Mouse (Mus musculus) splenic B cell, adult 2 months (primary cell): ENCODE data around the gene Pgpep1l.

ENCODE experiments used
- DNase-seq: peaks from one replicate; pipeline ENCODE4 v3.0.0-alpha.2; 2011; ENCODE audit warnings: low read depth, low spot score
- H3K27me3 ChIP-seq: 2 replicates; pipeline ENCODE4 v1.6.1; 2012; ENCODE audit warnings: mild to moderate bottlenecking, low read length, moderate library complexity, mixed read lengths; ENCODE audit not compliant: control insufficient read depth, poor library complexity, insufficient read depth, severe bottlenecking
- H3K36me3 ChIP-seq: 2 replicates; pipeline ENCODE4 v1.6.1; 2012; ENCODE audit warnings: mild to moderate bottlenecking, low read length, moderate library complexity, mixed read lengths; ENCODE audit not compliant: control insufficient read depth, poor library complexity, insufficient read depth, severe bottlenecking

Pgpep1l gene

GRCm38 (mm10) chr7:68264028-68264453 lies at the start of gene Pgpep1l:
Gene Pgpep1l, minus strand, starts transcription at chr7:68264233.
- DNase-seq: no peak
- Histone ChIP-seq H3K27me3 (no peaks in the 10 kb centered on the region), H3K36me3 (no peaks in the 10 kb centered on the region)

GRCm38 (mm10) chr7:68313038-68313782 lies 49.2 kb upstream of the Pgpep1l start:
- no peaks in the 10 kb centered on the region; the same call in 1 of the 2 replicates for H3K36me3 ChIP-seq
- DNase-seq: peak; percentile 18
- no peaks in the 10 kb centered on the region for H3K27me3 ChIP-seq

GRCm38 (mm10) chr7:68312395-68312794 lies 48.4 kb upstream of the Pgpep1l start:
- H3K27me3 ChIP-seq: no peaks in the 10 kb centered on the region
- no peaks in the 10 kb centered on the region; the same call in 1 of the 2 replicates for H3K36me3 ChIP-seq
- no peak for DNase-seq

GRCm38 (mm10) chr7:68311469-68311868 lies 47.4 kb upstream of the Pgpep1l start:
- DNase-seq: no peak
- Histone ChIP-seq H3K27me3 (no peaks in the 10 kb centered on the region), H3K36me3 (peaks cover 2% of the 10 kb centered on the region; the same call in 1 of the 2 replicates)

GRCm38 (mm10) chr7:68306756-68307155 lies 42.7 kb upstream of the Pgpep1l start:
- Histone ChIP-seq H3K27me3 (no peaks in the 10 kb centered on the region), H3K36me3 (peaks cover 8% of the 10 kb centered on the region)
- DNase-seq: no peak

- no peaks in the 10 kb centered on the region for H3K27me3 ChIP-seq
- peaks cover 10% of the 10 kb centered on the region for H3K36me3 ChIP-seq
- DNase-seq: no peak
Observed at GRCm38 (mm10) chr7:68305781-68306575, 41.9 kb upstream of the Pgpep1l start.

- Histone ChIP-seq H3K27me3 (no peaks in the 10 kb centered on the region), H3K36me3 (peaks cover 10% of the 10 kb centered on the region)
- no peak for DNase-seq
Observed at GRCm38 (mm10) chr7:68303685-68304084, 39.7 kb upstream of the Pgpep1l start.

GRCm38 (mm10) chr7:68302586-68303433 lies 38.8 kb upstream of the Pgpep1l start:
- peaks cover 10% of the 10 kb centered on the region for H3K36me3 ChIP-seq
- H3K27me3 ChIP-seq: no peaks in the 10 kb centered on the region
- peak; percentile 85 for DNase-seq

GRCm38 (mm10) chr7:68301160-68301559 lies 37.1 kb upstream of the Pgpep1l start:
- no peak for DNase-seq
- H3K27me3 ChIP-seq: no peaks in the 10 kb centered on the region
- peaks cover 6% of the 10 kb centered on the region; the same call in 1 of the 2 replicates for H3K36me3 ChIP-seq

GRCm38 (mm10) chr7:68298381-68299076 lies 34.5 kb upstream of the Pgpep1l start:
- DNase-seq: no peak

GRCm38 (mm10) chr7:68296487-68296886 lies 32.5 kb upstream of the Pgpep1l start:
- DNase-seq: no peak
- no peaks in the 10 kb centered on the region for H3K27me3 ChIP-seq
- H3K36me3 ChIP-seq: peaks cover 2% of the 10 kb centered on the region; the same call in 1 of the 2 replicates

More at GRCm38 (mm10) chr7:68298381-68299076, 34.5 kb upstream of the Pgpep1l start:
- H3K36me3 ChIP-seq: 0 out of 2 replicates have a peak, but pooled peaks cover 2% of the 10 kb centered on the region
- no peaks in the 10 kb centered on the region for H3K27me3 ChIP-seq

GRCm38 (mm10) chr7:68293997-68294789 lies 30.2 kb upstream of the Pgpep1l start:
- no peak for DNase-seq
- Histone ChIP-seq H3K36me3 (no peaks in the 10 kb centered on the region; the same call in 1 of the 2 replicates), H3K27me3 (no peaks in the 10 kb centered on the region)

GRCm38 (mm10) chr7:68291603-68292002 lies 27.6 kb upstream of the Pgpep1l start:
- no peak for DNase-seq
- Histone ChIP-seq H3K36me3 (no peaks in the 10 kb centered on the region; the same call in 1 of the 2 replicates), H3K27me3 (no peaks in the 10 kb centered on the region)
